ENCODE assay signal across 8 mouse cellular contexts in the genomic region with DNA sequence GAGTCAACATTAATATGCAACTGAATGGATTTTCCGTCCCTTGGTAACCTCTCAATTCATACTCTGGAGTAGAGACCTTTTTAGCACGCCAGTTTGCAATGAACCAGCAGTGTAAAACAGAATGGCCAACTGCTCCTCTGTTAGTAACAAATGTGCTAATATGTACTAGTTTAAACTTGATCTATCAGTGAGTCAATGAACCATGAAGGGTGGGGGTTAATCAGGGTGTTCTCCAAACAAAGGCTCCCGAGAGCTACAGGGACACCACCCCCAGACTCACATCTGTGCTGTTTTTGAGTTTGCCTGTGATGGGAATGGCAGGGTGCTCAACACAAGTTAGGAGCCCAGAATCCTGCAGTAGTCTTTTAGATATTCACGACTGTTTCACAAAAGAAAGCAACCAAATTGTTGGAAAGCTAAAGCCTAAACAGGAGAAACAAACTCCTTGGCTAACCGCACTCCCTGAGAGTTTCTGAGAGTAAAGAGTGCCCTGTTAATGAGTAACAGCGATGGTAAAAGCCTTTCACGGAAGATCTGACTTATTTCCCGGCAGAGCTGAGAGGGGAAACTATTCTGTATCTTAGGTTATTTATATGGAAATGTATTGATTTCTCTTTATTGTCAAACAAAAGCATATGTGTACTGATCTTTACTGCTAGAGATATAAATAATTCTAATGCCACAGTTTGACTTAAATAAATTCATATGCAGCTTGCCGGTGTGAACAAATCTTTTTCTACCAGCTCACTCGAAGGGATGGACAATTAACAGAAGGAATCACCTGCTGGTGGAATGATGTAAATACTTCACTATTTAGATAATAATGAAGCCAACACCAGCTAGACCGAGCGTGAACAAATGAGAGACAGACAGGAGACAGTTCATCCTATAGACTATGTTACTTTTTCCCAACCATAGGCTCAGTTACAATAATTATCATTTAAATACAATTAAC.
A peak's percentile ranks its signal among the peaks of the same experiment; 100 is the strongest.
DNase-seq lines count a peak whose midpoint lies in the region; ATAC-seq lines count a peak whose summit lies in the region.

No protein-coding gene starts in this region.

- no peaks in the 10 kb centered on the region for H3K36me3 ChIP-seq in forebrain, embryonic 12.5 days (replicated peaks)
- no peaks in the 10 kb centered on the region for H3K36me3 ChIP-seq in kidney, embryonic 15.5 days
- no peaks in the 10 kb centered on the region for H3K36me3 ChIP-seq in neural tube, embryonic 14.5 days (ENCODE audit: control insufficient read depth, insufficient read depth, low read length)

- intact Hi-C loops in heart, postnatal 14 days (cut with DNase I), result loop anchor here (10.0 kb wide), 1 partner anchor 265 kb away; no protein-coding TSS in a partner anchor

- peak; percentile 65 for DNase-seq in heart, adult 11 months
- DNase-seq in heart, postnatal 14 days, result no peak
- DNase-seq in right cerebral cortex, postnatal 36 days (ENCODE audit: low spot score in 2 of 2), result no peak
- no peak for DNase-seq in B cell, adult 2 months
- DNase-seq in adrenal gland, adult 2 months, result no peak

- H3K27me3 ChIP-seq in forebrain, embryonic 12.5 days, result 0 out of 2 replicates have a peak, but pooled peaks cover 3% of the 10 kb centered on the region
- no peaks in the 10 kb centered on the region for H3K27me3 ChIP-seq in kidney, embryonic 15.5 days
- H3K27me3 ChIP-seq in neural tube, embryonic 14.5 days (ENCODE audit: control insufficient read depth, insufficient read depth, low read length), result no peaks in the 10 kb centered on the region

- peak overlapping the region; percentile 31 for H3K4me2 ChIP-seq in forebrain, embryonic 12.5 days
- peak overlapping the region; percentile 38 for H3K4me2 ChIP-seq in kidney, embryonic 15.5 days
- peak overlapping the region; percentile 23; the same call in 1 of the 2 replicates for H3K4me2 ChIP-seq in neural tube, embryonic 14.5 days (ENCODE audit: low read depth, low read length)

- ATAC-seq in forebrain, embryonic 12.5 days (ENCODE audit: low FRiP score), result peak; percentile 86
- ATAC-seq in kidney, embryonic 15.5 days (replicated peaks; ENCODE audit: low FRiP score), result peak; percentile 94
- no peak for ATAC-seq in neural tube, embryonic 14.5 days (ENCODE audit: low read depth)

- peak overlapping the region; percentile 68 for H3K27ac ChIP-seq in forebrain, embryonic 12.5 days
- peak overlapping the region; percentile 81 for H3K27ac ChIP-seq in kidney, embryonic 15.5 days
- no peak overlapping the region for H3K27ac ChIP-seq in neural tube, embryonic 14.5 days (ENCODE audit: low read depth, low read length)

- H3K4me1 ChIP-seq in forebrain, embryonic 12.5 days, result peaks cover 16% of the 10 kb centered on the region
- H3K4me1 ChIP-seq in kidney, embryonic 15.5 days, result 0 out of 2 replicates have a peak, but pooled peaks cover 5% of the 10 kb centered on the region
- peaks cover 4% of the 10 kb centered on the region; the same call in 1 of the 2 replicates for H3K4me1 ChIP-seq in neural tube, embryonic 14.5 days (ENCODE audit: control insufficient read depth, insufficient read depth, low read length)

- WGBS in forebrain, embryonic 12.5 days, result 13% methylated on average over 12 of the region's 12 CpGs
- 40% methylated on average over 12 of the region's 12 CpGs for WGBS in kidney, embryonic 15.5 days
- WGBS in neural tube, embryonic 14.5 days, result 8% methylated on average over 12 of the region's 12 CpGs

- no peak overlapping the region for H3K9ac ChIP-seq in forebrain, embryonic 12.5 days
- no peak overlapping the region for H3K9ac ChIP-seq in kidney, embryonic 15.5 days
- no peak overlapping the region for H3K9ac ChIP-seq in neural tube, embryonic 14.5 days (replicated peaks; ENCODE audit: low read depth, low read length)

- no peak overlapping the region for H3K4me3 ChIP-seq in forebrain, embryonic 12.5 days (replicated peaks)
- H3K4me3 ChIP-seq in kidney, embryonic 15.5 days (replicated peaks), result no peak overlapping the region
- no peak overlapping the region for H3K4me3 ChIP-seq in neural tube, embryonic 14.5 days (ENCODE audit: low read depth, low read length)

- H3K9me3 ChIP-seq in forebrain, embryonic 12.5 days, result no peaks in the 10 kb centered on the region
- no peaks in the 10 kb centered on the region for H3K9me3 ChIP-seq in kidney, embryonic 15.5 days (replicated peaks)
- H3K9me3 ChIP-seq in neural tube, embryonic 14.5 days (ENCODE audit: control insufficient read depth, low read length), result no peaks in the 10 kb centered on the region
